Mouse (Mus musculus) ES-E14 (cell line): ENCODE measurements around the gene Abcg8.
A peak's percentile ranks its signal among the peaks of the same experiment; 100 is the strongest.

Experiments
- HCFC1 ChIP-seq: IDR thresholded peaks from 2 replicates; pipeline ENCODE4 v1.6.1; 2012; ENCODE audit warnings: low read length, inconsistent platforms, borderline replicate concordance; ENCODE audit not compliant: insufficient read depth
- MAFK ChIP-seq: IDR thresholded peaks from 2 replicates; pipeline ENCODE4 v1.6.1; 2014; ENCODE audit warnings: mild to moderate bottlenecking, low read depth, low read length, inconsistent platforms; ENCODE audit not compliant: insufficient read depth
- ZC3H11A ChIP-seq: IDR thresholded peaks from 2 replicates; pipeline ENCODE4 v1.6.1; 2012; ENCODE audit warnings: low read depth, mild to moderate bottlenecking, inconsistent platforms, low read length, borderline replicate concordance

- TF ChIP-seq MAFK: no peak
- TF ChIP-seq ZC3H11A: 0 out of 2 replicates have a peak, but pooled peaks have one; percentile 2
- TF ChIP-seq HCFC1: no peak
Measured at GRCm38 (mm10) chr17:84641893-84642292, 34.2 kb upstream of the Abcg8 start.
